In genomic region chr15:98089421-98090183, GRCm38 (mm10) we compare ENCODE assay signal across 8 mouse cellular contexts. TPM values are rescaled to one million over a fixed set of nuclear protein-coding genes. Genes with fewer than 3 reads are reported as not detected.
A peak's percentile ranks its signal among the peaks of the same experiment; 100 is the strongest.
DNase-seq lines count a peak whose midpoint lies in the region; ATAC-seq and TF ChIP-seq lines count a peak whose summit lies in the region.
"Had no signal": no experiment of that assay in that cellular context is flagged by ENCODE, and none has a peak within 500 bp of the region (broad histone marks: within the 10 kb centered on the region; RNA-seq: fewer than 3 reads in every experiment).

No protein-coding gene starts in this region.

- no peak for ATAC-seq in kidney, postnatal 0 days (replicated peaks; ENCODE audit: low FRiP score, low read depth)
- no peak for ATAC-seq in kidney, embryonic 16.5 days (ENCODE audit: low FRiP score, low TSS enrichment)
- ATAC-seq in hematopoietic stem cell, adult 5-6 weeks (replicated peaks in 1 of 2; ENCODE audit: insufficient read depth in 1 of 2, low FRiP score in 2 of 2, low TSS enrichment in 1 of 2, low read depth in 1 of 2, poor library complexity in 2 of 2, severe bottlenecking in 2 of 2): peak; percentile 40 to 63

- no peak overlapping the region for H3K9ac ChIP-seq in kidney, postnatal 0 days (ENCODE audit: low read depth, low read length)
- H3K9ac ChIP-seq in kidney, embryonic 16.5 days (replicated peaks; ENCODE audit: low read length): no peak overlapping the region
- H3K9ac ChIP-seq: lung, embryonic 15.5 days had no signal

- H3K9me3 ChIP-seq in kidney, postnatal 0 days (replicated peaks; ENCODE audit: low read length): no peaks in the 10 kb centered on the region
- no peaks in the 10 kb centered on the region for H3K9me3 ChIP-seq in kidney, embryonic 16.5 days (ENCODE audit: low read length)
- H3K9me3 ChIP-seq in E14TG2a.4 (ENCODE audit: low read length): no peaks in the 10 kb centered on the region
- H3K9me3 ChIP-seq: lung, embryonic 15.5 days had no signal

- peaks cover 9% of the 10 kb centered on the region; the same call in 1 of the 2 replicates for H3K36me3 ChIP-seq in kidney, postnatal 0 days (ENCODE audit: insufficient read depth, low read length)
- H3K36me3 ChIP-seq in kidney, embryonic 16.5 days (ENCODE audit: insufficient read depth, low read length): peaks cover 15% of the 10 kb centered on the region; the same call in 1 of the 2 replicates
- peaks cover 50% of the 10 kb centered on the region for H3K36me3 ChIP-seq in E14TG2a.4 (ENCODE audit: insufficient read depth, low read length)

- DNase-seq in kidney, postnatal 0 days (ENCODE audit: low spot score): peak; percentile 62
- peak; percentile 55 for DNase-seq in adrenal gland, postnatal 10 days
- peak; percentile 33 for DNase-seq in retina, postnatal 1 day
- DNase-seq in yolk sac, embryonic 10.5 days (ENCODE audit: low spot score): no peak

- H3K4me1 ChIP-seq in kidney, postnatal 0 days (replicated peaks; ENCODE audit: insufficient read depth, low read length): peaks cover 9% of the 10 kb centered on the region; the same call in 1 of the 2 replicates
- H3K4me1 ChIP-seq in kidney, embryonic 16.5 days (ENCODE audit: insufficient read depth, low read length): peaks cover 16% of the 10 kb centered on the region
- H3K4me1 ChIP-seq in E14TG2a.4 (replicated peaks; ENCODE audit: low read depth, low read length): peaks cover 31% of the 10 kb centered on the region

- H3K4me3 ChIP-seq in kidney, postnatal 0 days (replicated peaks; ENCODE audit: low read depth, low read length): no peak overlapping the region
- H3K4me3 ChIP-seq in kidney, embryonic 16.5 days (ENCODE audit: low read length): no peak overlapping the region
- H3K4me3 ChIP-seq in E14TG2a.4 (replicated peaks; ENCODE audit: low read length): no peak overlapping the region
- H3K4me3 ChIP-seq: lung, embryonic 15.5 days had no signal

- H3K4me2 ChIP-seq in kidney, postnatal 0 days (ENCODE audit: low read length): no peak overlapping the region
- no peak overlapping the region for H3K4me2 ChIP-seq in kidney, embryonic 16.5 days (replicated peaks; ENCODE audit: low read depth, low read length)
- H3K4me2 ChIP-seq: lung, embryonic 15.5 days had no signal

- peak; percentile 82 for TF ChIP-seq CTCF in kidney, postnatal 0 days (IDR thresholded peaks at IDR 0.05; ENCODE audit: low read depth)
- TF ChIP-seq CTCF in E14TG2a.4 (conservative IDR thresholded peaks at IDR 0.05; ENCODE audit: low read length): peak; percentile 57

- H3K27ac ChIP-seq in kidney, postnatal 0 days: no peak overlapping the region
- H3K27ac ChIP-seq in kidney, embryonic 16.5 days (ENCODE audit: low read length): no peak overlapping the region
- H3K27ac ChIP-seq: lung, embryonic 15.5 days had no signal

- H3K27me3 ChIP-seq in kidney, postnatal 0 days (ENCODE audit: insufficient read depth, low read length): no peaks in the 10 kb centered on the region
- H3K27me3 ChIP-seq in kidney, embryonic 16.5 days (ENCODE audit: insufficient read depth, low read length): no peaks in the 10 kb centered on the region
- no peaks in the 10 kb centered on the region for H3K27me3 ChIP-seq in E14TG2a.4 (ENCODE audit: insufficient read depth, low read length)
- H3K27me3 ChIP-seq: lung, embryonic 15.5 days had no signal

- 74% methylated on average over 9 of the region's 9 CpGs for WGBS in kidney, postnatal 0 days
- WGBS in kidney, embryonic 16.5 days: 77% methylated on average over 9 of the region's 9 CpGs

RNA-seq across cellular contexts. Expression of gene Pfkm, which starts 2.8 kb away (rescaled TPM):
- 34.2 and 35.3 TPM in 2 replicates for polyA plus RNA-seq in kidney, postnatal 0 days (2015; fragmentation: Nextera tagmentation; extraction: Ambion mirVana)
- 45.7 and 45.8 TPM in 2 replicates for polyA plus RNA-seq in kidney, embryonic 16.5 days (2015; fragmentation: Nextera tagmentation; extraction: Ambion mirVana)
- 100 to 1,000 TPM in 1 of 2 experiments, 10 to 100 TPM in 1; 77.0 to 168 TPM for total RNA-seq in adrenal gland, postnatal 10 days (2021)
- total RNA-seq in hematopoietic stem cell, adult 5-6 weeks (2017): 38.0 and 41.3 TPM in 2 replicates

RNA-seq across cellular contexts. Expression of gene Senp1, which starts 3.9 kb away (rescaled TPM):
- 17.1 and 17.9 TPM in 2 replicates for polyA plus RNA-seq in kidney, postnatal 0 days (2015; fragmentation: Nextera tagmentation; extraction: Ambion mirVana)
- 29.9 and 31.3 TPM in 2 replicates for polyA plus RNA-seq in kidney, embryonic 16.5 days (2015; fragmentation: Nextera tagmentation; extraction: Ambion mirVana)
- 10 to 100 TPM; 17.2 to 22.8 TPM for total RNA-seq in adrenal gland, postnatal 10 days (2021)
- total RNA-seq in hematopoietic stem cell, adult 5-6 weeks (2017): 58.2 and 63.0 TPM in 2 replicates

Comparison
In these comparisons a context has a peak if more than half of its experiments do, and no peak if none do; other contexts are left out.
1. ATAC-seq: peak in hematopoietic stem cell, adult 5-6 weeks (2 of 2); none in kidney, postnatal 0 days (single experiment) and kidney, embryonic 16.5 days (single experiment).